Mouse (Mus musculus): Measurements from ENCODE around the gene Olfr725.
A peak's percentile ranks its signal among the peaks of the same experiment; 100 is the strongest.

The Olfr725 gene

DNA sequence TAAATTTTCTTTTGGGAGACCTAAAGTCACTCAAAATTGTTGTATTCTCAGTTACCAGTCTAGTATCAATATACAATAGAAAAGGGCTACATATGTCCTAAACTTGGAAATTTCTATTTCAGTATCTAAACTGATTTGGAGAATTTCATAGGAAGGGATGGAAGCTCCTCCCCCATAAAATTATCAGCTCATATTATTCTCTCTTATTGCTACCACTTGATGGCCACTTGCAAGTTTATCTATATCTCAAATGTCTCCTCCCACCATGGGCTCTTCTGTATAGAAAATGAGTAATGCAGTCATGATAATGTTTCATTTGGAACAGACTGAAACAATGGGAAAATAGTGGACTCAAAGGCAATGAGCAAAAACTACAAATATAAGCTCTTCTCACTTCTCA, at the start of gene Olfr725:
Olfr725 (minus strand) TSS at position 101 of the 400 bp plus-strand sequence.
- DNase-seq = no peak

DNA sequence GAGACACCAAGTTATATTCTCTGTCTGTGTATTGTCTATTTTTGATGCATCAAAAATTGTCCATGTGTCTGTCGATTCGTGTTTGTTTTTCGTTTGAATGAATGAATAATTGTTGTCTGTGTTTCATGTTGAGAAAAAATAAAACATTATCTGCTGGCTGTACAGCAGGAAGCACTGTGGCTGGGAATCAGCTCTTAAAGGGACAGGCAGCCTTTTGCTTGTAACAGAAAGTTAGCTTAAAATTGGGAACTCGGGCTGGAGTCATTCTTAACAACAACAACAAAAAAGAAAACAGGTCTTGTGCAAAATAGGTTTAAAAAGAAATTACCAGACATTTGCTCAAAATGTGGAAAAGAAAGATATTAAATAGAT, 22.5 kb upstream of the Olfr725 start:
- DNase-seq = no peak

DNA sequence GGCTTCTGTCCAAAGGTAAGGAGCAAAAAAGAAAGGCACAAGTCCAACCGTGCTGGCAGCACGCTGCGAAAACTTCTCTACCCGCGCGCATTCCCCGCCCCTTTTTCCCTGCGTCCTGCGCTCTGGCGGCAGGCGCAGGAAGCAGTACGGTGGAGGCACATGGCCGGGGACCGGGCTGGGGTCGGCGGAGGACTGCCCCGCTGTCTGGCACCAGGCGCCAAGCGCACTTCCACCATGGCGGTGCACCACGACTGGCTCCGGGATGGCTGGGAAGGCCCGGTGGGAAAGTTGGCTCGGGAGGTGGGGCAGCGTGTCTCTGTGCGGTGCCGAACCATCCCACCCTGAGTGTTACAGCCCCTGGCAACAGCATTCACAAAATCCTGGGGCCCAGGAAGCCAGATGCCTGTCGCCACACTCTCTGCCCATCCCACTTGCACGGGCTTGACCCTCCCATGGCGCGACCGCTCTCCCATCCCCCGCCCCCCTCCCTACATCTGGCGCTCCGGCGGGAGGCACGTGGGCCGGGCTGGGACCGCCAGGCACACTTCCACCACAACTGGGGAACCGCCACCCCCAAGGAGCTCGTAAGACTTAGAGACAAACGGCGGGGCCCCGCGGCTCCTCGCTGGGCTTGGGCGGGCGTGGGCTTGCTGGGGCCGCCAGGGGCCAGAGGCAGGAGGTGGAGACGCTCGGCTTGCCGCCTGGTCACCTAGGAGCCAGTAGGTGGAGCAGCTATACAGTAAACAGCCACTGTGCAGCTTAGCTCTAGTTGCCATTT, 22.0 kb upstream of the Olfr725 start:
- DNase-seq = peak; percentile 75

DNA sequence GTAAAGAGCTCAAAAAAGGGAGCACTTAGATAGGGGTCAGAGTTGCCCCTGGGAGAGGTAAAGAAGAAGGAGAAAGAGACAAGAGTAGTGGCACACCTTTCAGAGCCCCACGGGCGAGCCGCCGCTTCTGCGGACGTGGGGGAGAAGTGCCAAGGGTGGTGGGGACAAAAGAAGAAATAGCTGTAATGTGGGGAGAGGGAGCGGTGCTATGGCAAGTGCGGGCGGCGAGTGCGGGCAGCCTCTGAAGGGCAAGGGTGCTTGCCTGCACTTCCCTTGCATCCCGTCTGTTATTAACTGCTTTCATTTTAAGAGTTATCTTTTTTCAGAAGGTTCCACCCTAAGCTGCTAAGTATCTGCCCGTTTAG, 21.4 kb upstream of the Olfr725 start:
- DNase-seq = peak; percentile 4

DNA sequence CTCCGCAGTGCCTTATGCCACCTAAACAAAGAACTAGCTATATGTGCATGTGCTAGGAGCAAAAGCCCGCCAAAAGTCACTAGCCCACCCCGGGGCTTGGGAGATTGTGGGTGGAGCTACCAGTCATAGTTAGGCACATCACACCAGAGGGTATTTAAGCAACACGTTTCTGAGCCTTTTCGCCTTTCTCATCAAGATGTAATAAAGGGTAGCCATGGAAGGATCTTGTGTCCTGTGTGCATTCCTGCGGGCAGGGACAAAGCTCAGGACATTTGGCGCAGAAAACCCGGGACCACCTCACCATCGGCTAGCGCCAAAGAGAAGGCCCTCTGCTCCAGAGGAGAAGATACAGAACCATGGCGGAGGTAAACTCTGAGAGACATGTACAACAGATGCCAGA, 21.0 kb upstream of the Olfr725 start:
- peak; percentile 27 for DNase-seq

DNA sequence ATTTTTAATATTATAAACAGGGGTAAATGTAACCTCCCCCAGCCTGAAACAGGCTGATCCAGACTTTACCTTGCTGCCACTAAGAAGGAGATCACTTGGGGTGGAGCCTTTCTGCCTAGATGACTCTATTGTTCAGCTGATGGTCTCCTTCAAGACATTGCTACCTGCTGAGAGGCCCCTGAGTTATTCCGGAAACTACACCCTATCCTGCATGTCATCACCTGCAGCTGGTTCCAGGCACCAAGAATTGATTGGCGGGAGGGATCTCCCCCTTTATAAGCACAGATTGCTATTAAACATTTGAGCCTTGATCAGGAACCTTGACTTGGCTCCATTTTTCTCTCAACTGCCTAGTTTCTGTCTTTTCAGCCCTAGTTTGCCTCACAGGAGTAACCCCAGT, 8.1 kb downstream of the Olfr725 start:
- no peak for DNase-seq

DNA sequence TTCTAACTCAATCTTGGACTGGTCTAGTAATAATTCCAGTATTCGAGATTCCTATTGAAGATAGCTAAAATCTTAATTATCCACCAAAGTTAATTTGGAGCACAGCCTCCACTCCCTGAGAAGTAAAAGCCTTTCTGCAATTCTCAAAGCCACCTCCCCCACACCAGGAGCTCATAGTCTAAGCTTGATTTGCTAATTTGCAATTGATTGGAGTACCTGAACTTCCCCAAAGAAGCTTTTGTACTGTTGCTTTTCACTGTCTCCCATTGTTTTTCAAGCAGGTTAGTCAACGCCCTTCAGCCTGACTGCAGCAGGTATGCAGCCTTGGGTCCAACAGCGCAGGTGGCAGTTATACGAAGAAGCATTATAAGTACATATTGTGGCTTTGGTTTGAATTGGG, 8.8 kb downstream of the Olfr725 start:
- DNase-seq = no peak

DNA sequence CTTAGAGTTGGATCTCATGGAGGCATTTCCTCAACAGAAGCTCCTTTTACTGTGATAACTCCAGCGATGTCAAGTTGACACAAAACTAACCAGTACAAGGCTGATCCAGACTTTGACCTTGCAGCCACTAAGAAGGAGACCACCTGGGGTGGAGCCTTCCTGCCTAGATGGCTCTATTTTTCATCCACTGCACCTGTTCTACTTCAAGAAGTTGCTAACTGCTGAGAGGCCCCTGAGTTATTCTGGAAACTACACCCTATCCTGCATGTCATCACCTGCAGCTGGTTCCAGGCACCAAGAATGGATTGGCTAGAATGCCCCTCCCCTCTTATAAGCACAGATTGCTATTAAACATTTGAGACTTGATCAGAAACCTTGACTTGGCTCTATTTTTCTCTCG, 13.8 kb downstream of the Olfr725 start:
- no peak for DNase-seq

Data from liver (tissue).